Mouse (Mus musculus): ENCODE data around the gene Nrip1. TPM values are rescaled to one million over a fixed set of nuclear protein-coding genes. Genes with fewer than 3 reads are reported as not detected.
A peak's percentile ranks its signal among the peaks of the same experiment; 100 is the strongest.

Nrip1 gene
- 21.6 and 22.9 TPM in 2 replicates for total RNA-seq (2015)
- total RNA-seq (2017), result 12.2 and 18.3 TPM in 2 replicates

DNA sequence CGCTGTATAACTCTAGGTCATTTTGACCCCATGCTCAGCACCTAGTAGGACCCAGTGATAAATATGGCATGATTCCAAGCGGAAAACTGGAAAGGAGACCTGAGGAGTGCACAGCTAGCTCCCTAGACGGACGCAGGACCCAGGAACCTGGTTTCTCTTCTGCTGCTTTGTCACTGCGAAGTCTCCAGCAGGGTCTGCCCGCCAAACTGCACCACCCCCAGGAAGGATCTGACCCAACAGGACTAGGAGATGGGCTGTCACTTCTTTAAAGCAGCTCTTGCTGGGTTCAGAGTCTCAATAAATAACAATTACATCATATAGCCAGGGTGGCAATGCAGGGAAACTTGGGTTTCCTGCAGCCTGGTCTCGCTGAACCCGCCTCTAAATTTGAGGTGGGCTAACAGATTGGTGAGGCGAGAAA is at the start of gene Nrip1:
Gene Nrip1 (minus strand): TSS at position 157 of the 421 bp plus-strand sequence.
- ATAC-seq (ENCODE audit: poor library complexity, severe bottlenecking), result peak; percentile 38

DNA sequence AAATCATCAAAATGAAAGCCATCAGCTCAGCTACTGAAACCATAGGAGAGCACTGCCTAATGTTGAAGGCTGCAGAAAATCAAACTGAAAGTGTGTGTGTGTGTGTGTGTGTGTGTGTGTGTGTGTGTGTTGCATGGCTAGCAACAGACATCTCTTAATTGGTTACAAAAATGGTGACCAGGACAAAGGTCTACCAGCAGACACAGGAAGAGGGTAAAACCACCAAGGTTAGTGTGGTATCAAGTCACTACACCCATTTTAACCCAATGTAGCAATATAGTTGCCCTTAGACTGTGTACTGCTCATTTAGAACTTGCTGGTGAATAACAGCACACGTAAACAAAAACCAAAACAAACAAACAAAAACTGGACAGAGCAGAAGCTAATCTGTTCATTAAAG is 48.9 kb upstream of the Nrip1 start:
- ATAC-seq (ENCODE audit: poor library complexity, severe bottlenecking), result peak; percentile 69

DNA sequence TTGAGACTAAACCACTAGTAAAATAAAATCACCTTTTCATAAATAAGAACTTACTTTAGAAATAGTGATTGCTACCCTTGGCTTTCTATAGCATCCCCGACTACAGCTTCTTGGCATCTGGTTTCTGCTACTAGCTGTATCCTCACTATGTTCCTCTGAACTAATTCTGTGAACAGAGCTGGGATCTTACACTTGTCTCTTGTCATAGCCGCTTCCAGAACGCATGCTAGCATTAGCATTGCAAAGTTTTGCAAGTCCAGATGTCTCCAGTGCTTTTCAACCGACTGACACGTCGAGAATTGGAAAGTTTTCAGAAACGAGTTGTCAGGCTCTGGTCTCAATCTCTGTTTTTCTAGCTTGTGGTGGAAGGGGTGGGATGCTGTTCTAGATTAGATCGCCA is 46.2 kb upstream of the Nrip1 start:
- ATAC-seq (ENCODE audit: poor library complexity, severe bottlenecking), result no peak

DNA sequence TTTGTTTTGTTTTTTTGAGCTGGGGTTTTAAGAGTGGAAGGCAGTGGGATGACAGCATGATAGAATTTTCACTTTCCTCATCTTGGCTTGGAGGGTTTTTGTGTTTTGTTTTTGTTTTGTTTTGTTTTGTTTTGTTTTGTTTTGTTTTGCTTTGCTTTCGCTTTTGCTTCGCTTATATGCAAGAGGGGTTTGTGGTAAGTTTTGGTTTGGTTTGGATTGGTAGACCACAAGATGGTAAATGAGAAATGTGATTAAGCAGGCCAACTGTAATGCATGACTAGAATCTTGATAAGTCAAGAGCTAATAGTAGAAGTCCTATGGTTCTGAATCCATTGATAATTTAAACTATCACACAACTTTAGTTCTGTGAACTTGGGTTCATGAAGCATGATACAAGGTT is 42.9 kb upstream of the Nrip1 start:
- ATAC-seq (ENCODE audit: poor library complexity, severe bottlenecking), result no peak

DNA sequence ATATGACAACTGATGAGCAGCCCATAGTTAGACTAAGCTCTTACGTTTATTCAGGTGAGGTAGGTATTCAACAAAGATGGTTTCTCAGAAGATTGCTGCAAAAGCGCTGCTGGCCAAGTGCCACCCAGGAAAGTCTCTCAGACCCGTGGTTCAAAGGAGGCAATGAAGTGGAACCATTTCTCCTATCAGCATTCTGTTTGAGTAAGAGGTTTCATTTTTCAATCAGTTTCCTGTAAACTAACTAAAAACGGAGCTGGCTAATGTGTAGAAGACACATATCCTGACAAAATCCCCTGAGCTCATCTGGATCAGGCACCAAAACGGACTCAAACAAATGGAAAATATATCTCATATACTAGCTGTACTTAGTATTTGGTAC is 42.4 kb upstream of the Nrip1 start:
- no peak for ATAC-seq (ENCODE audit: poor library complexity, severe bottlenecking)

DNA sequence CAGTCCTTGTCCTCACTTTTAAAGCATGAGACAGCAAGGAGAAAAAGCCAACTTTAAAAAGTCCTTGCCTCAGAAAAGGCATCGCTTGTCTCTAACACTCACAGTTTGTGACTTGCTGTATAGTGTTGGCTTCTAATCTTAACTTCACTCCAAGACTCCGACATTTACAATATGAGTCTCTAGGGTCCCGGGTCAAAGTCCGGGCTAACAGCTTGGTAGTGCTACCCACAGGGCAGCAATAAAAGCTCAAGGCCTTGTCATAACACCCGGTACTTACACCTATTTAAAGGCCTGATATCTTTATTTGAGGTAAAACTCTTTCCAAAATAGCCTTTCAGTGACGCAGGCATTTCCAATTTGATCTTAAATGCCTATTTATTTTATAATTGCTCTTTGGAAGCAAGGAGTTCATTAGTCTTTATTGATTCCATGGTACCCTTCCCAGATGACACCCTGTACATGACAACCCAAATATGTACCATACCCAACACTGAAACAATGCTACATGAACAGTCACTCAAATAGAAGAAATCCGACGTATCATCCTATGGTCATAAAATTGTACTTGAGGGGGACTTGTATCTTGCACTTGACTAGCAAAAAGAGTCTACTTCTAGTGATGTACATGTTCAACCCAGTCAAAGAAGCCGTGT is 41.9 kb upstream of the Nrip1 start:
- ATAC-seq (ENCODE audit: poor library complexity, severe bottlenecking), result no peak

DNA sequence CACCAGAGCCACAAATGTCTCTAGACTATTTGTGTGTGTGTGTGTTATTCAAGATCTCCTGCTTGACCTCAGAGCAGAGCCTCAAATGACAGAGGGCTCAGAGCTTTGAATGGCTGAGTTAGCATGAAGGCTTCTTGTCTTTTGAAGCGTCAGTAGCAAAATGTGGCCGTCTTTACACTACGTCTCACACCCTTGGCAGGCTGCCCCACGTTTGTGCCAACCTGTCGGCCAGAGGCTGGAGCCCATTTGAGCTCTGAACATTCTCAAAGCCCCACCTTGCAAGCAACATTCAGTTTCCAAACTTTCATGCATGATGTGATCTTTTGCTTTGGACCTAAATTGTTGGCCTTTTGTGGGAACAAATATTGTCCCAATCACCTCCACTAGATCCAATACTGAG is 40.9 kb upstream of the Nrip1 start:
- ATAC-seq (ENCODE audit: poor library complexity, severe bottlenecking), result no peak

DNA sequence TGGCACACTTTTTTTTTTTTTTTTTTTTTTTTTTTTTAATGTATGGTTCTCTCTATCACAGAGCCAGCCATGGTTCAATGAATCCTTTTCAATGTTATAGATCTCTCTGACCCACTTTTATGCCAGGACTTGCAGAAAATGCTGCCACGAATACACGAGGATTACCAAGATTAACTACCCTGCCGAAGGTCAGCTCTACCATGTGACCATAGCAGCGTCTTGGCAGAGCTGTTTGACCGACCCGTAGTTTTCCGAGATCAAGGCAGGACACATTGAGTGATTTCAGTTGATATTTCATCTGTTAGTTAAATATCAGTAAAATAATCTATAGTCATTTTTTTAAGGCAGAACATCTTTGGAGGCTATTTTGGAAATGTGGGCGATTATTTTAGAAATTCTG is 40.0 kb upstream of the Nrip1 start:
- no peak for ATAC-seq (ENCODE audit: poor library complexity, severe bottlenecking)

DNA sequence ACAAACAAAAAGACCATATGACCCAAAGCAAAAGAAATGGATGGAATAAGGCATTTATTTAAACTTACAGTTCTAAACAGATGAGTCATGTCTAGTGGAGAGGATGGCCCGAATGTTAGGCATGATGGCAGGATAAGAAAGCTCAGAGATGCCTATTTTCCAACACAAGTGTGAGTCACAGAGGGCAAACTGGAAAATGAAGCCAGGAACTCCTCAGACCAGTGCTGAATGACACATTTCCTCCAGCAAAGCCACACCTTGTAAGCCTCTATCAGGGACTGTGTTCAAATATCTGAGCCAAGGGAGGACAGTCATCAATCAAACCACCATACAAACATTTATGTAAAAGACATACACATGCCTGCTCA is 35.7 kb upstream of the Nrip1 start:
- no peak for ATAC-seq (ENCODE audit: poor library complexity, severe bottlenecking)

DNA sequence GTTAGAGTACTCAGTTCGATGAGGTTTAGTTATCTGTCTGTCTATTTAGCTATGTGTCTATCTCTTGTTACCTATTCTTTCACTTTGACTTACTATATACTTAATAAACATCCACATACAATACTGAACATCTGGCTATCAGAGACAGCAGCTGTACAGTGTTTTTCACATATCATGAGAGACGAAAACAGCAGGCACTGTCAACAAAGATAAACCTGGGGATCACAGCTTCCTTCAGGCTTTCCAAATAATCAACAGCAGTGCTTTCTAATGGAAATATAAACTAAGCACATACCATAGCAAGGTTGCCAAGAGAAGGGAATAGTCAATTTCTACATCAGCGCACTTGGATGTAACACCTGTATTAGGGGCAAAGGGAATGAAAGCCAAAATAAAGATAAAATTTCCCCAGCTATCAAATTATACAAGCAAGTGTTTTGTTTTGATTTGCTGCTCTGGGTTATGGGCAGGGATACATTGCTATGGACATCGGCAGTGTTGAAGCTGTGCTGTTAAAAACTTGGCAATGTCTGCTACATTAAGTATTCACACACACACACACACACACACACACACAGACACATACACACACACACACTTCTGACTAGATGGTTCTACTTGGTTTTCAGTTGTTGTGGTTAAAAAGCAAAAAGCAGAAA is 35.2 kb upstream of the Nrip1 start:
- ATAC-seq (ENCODE audit: poor library complexity, severe bottlenecking), result no peak

DNA sequence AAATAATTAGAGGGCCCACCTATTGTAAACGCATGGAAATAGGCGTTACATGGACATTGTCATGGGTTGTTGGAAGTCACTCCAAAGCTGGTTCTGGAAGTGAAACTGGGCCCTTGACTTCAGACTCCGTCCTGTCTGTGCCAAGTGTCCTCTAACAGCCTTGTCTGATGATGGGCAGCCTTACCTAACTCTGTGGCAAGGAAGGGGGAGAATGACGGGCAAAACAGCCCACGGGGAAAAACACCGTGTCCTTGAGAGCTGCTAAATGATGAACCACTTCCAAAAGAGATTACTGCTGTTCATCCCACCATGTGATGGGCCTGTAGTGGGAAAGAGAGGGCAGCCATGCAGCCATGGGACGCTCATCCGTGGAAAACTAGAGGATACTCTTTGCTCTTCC is 34.6 kb upstream of the Nrip1 start:
- ATAC-seq (ENCODE audit: poor library complexity, severe bottlenecking), result no peak

DNA sequence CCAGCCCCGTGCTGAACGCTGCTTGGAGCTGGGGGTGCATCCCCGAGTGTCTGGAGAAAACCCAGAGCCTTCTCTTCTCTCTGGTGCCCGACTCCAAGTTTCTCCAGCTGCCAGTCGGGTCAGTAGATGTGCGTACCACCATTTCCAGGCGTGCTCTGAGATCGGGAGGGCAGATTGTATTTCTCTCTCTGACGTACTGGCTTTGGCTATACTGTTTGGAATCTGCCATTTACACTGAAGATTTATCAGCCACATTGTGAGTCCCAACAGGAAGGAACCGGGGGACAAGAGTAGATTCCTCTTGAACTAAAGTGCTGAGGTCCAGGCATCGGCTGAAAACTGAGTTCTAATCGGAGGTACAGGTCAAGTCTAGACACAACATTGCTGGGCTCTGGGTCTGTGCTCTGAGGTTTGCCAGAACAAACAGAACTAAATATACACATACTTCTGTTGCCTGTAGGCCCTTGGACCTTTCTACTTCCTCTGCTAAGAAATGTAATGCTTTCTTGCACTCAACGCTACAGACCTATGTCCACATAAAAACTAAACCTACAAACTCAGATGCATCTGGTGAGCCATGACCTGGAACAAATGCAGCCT is 33.8 kb upstream of the Nrip1 start:
- ATAC-seq (ENCODE audit: poor library complexity, severe bottlenecking), result no peak

DNA sequence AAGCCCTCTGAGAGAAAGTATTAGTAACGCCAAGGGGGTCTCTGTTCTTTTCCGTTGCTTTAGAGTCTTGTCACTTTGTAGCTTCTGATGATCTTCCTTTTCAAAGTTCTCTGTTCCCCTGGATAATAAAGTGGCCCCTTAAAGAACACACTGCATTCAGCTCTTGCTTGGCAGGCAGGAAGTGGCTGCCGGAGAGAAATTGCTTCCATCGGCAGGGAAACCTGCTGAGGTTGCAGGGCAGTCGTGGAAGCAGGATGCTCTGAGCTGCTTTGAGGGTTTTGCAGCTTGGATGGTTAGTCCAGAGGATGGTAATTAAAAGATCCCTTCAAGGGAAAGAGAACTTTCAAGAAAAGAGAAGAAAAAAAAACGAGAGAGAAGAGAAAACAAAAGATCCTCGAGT is 33.3 kb upstream of the Nrip1 start:
- ATAC-seq (ENCODE audit: poor library complexity, severe bottlenecking), result no peak

DNA sequence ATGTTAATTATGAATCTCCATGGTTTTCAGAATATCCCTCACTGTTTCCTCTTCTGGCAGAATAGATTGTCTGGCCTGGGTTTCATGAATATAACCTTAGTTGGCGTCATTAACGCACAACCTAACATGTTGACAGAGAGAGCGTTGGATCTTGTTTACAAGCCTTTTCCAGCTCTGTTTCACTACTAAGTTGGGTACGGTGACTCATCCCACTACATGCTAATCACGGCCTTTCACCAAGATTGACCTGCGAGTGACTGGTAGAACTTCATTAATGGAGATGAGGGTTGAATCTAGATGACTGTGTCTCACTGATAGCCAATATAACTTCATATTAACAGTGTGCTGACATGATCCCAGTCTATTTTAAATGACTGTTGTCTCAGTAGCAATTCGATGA is 32.7 kb upstream of the Nrip1 start:
- ATAC-seq (ENCODE audit: poor library complexity, severe bottlenecking), result no peak

DNA sequence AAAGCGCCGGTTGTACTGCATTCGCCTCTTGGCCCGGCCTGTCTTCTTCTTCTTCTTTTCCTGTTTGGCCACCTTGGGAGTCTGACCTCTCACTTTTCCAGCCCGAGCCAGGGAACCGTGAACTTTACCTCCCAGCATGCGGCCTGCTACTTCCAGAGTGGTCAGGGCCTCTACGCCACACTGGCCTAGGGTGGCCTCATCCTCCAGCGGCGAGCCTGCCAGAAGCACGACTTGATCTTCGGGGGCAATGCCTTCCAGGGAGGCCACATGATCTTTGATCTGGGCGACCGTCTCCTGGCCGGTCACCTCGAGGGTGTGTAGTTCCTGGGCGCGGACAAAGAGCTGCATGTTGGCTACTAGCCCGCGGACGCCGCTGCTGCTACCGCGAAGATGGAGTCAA is 29.7 kb upstream of the Nrip1 start:
- peak; percentile 27; the same call in 1 of the 2 replicates for ATAC-seq (ENCODE audit: poor library complexity, severe bottlenecking)

DNA sequence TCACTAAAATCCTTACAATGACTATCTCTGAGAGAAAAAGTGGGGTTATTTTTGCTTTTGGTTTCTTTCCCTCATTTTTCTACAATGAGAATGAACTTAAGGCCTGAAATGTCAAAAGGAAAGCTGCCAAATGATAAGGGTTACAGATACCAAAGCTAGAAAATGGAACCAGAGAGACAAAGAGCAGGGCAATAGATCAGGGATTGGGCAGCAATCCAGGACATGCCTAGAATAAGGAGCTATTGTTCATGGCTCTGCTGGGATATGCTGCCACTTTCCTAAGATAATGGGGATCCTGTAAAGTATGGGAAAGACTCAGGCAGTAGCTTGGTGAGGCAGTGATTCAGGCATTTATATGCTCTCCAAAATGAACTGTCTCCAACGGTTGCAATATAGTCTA is 22.9 kb upstream of the Nrip1 start:
- no peak for ATAC-seq (ENCODE audit: poor library complexity, severe bottlenecking)

DNA sequence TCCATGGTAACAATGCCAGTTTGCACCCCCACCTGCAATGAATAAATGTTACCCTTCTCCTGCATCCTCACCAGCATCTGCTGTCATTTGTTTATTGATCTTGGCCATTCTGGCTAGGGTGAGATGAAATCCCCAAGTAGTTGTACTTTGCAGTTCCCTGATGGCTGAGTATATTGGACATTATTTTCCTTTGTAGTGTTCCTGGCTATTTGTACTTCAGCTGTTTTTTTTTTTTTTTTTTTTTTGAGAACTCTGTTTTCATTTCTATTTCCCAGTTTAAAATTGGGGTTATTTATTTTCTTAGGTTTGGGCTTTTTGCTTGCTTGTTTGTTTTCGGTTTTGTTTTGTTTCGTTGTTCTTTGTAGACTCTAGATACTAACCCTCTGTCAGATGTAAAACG is 19.6 kb upstream of the Nrip1 start:
- ATAC-seq (ENCODE audit: poor library complexity, severe bottlenecking), result no peak

DNA sequence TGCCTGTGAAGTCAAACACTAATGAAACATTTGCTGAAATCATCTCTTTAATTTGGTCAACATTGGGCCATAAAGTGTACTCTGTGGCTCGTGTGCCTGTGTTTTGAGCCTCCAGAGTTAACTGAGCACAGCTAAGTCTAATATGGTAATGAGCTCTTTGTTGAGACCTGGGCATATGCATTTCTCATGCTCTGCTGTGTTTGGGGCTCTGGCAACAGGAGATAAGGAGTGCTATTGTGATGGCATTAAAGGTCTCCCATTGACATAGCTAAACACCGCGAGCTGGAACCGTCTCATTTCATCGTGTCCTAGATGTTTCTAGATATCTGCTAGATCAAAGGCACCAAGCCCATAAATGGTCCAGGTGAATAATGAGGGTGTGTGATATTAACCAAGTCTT is 12.9 kb upstream of the Nrip1 start:
- no peak for ATAC-seq (ENCODE audit: poor library complexity, severe bottlenecking)

DNA sequence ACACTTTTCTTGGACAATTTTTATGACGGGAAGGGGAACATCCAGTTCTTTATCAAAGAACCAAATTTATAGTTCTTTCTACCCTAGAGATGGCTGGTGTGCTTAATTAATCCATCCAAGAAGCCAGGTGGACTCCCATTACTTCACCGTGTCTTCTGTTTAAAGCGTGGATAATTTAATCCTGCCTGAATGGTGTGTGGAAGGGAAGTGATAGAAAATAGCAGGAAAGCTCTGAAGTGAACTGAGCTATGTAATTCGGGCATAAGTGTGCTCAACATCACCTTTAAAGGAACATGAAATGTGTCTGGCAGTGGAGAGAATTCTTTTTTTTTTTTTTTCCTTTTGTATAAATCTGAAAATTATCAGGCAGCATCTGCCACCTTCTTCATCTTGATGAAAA is 12.4 kb upstream of the Nrip1 start:
- no peak for ATAC-seq (ENCODE audit: poor library complexity, severe bottlenecking)

DNA sequence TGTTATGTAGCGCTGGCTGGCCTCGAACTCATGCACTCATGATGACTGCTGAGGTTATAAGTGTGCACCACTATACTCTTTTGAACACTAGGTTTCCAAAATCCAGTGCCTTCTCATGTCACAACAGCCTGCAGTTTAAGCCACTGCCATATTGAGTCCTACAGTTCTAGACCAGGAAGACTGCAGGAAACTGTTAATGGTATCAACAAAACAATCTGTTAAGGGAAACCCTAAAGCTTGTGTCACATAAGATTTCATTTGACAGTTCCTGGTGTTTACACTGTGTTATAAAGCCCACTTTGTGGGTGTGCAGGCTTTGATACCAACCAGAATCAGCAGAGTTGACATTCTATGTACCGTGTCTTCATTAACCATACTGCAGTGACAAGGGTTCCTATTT is 3.6 kb upstream of the Nrip1 start:
- ATAC-seq (ENCODE audit: poor library complexity, severe bottlenecking), result no peak

DNA sequence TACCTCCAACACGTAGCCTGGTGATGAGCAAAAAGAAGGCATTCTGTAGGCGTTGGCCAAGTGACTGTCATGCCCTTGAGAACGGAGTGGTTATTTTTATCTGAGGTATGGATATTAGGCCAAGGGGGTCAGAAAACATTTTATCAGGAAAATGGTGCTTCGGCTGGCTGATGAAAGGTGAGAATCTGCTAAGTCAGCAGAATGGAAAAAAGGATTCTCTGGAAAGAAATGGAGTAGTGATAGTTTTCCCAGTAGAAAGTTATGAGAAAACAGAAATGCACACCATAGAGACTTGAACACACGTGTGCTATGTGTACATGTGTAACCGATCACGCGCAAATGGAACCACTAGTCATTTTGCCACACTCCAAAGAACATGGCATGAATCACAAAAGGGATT is 3.0 kb upstream of the Nrip1 start:
- no peak for ATAC-seq (ENCODE audit: poor library complexity, severe bottlenecking)

DNA sequence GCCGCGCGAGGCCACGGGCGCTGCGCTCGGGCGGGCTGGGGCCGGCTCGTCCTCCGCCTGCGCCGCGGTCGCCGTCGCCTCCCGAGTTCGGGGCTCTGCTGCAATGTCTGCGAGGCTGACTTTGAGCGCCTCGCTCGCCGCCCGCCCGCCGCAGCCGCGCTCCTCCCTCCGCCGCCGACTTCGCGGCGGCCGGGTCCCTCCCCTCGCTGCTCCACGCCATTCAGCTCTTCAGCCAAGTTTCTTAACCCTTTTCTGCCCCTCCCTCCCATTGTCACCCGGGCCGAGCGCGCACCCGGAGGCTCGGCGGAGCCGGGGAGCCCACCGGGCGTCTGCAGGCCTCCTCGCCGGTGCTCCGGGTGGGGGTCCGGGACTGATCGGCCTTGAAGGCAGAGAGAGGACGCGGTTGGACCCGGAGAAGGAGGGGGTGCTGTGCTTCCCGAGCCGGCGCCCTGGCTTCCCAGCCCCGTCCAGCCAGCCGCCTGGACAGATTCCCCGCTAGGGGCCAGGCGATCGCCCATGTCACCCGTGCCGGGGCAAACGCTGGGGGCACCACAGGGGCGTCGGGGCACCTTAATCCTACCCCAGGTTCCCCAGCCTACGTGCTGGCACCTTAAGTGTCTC is 576 bp downstream of the Nrip1 start:
- ATAC-seq (ENCODE audit: poor library complexity, severe bottlenecking), result peak; percentile 71
